Mouse (Mus musculus) liver, postnatal 0 days (tissue): ENCODE data around the gene Oxct2a.

Experiments
- CTCF ChIP-seq: sonication (generic); IDR thresholded peaks from 2 replicates; pipeline ENCODE4 v1.5.1; 2016; ENCODE audit warnings: antibody characterized with exemption, low read depth
- EP300 ChIP-seq: IDR thresholded peaks from 2 replicates; pipeline ENCODE4 v1.6.1; 2016; ENCODE audit warnings: antibody characterized with exemption, low read depth, mild to moderate bottlenecking

DNA sequence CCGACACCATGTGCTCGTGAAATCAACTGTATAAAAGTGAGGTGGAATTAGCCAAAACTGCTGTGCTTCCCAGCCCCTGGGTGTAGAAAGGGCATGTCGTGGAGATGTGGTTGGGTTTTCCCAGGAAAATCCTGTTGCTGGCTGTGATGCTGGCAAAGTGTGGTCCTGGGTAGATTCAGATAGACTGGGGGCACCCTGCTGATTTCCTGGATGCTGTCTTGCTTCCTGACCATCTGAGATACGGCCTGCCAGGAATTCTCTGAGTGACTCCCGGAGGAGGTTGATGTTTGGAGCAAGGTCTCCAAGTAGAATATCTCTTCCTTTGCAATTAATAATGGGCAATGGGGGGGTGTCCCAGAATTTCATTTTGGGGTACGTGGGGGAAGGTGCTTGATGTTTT is 5.5 kb upstream of the Oxct2a start:
- TF ChIP-seq EP300 (no peak), CTCF (no peak)
